Mouse (Mus musculus): ENCODE results near the gene Tspyl3. TPM values are rescaled to one million over a fixed set of nuclear protein-coding genes. Genes with fewer than 3 reads are reported as not detected.

Tspyl3 gene
- polyA plus RNA-seq, 1 experiment: 0.32 TPM

Other genes starting within 250 kb of the Tspyl3 start
- 77.4 and 100 TPM in 2 replicates for gene Pdrg1, start 210.0 kb downstream of the Tspyl3 start, polyA plus RNA-seq (2012; ENCODE audit: insufficient read depth, insufficient read length, missing spikeins)
- gene Xkr7, start 193.6 kb downstream of the Tspyl3 start, polyA plus RNA-seq (2012; ENCODE audit: insufficient read depth, insufficient read length, missing spikeins): not detected in 2 replicates
- gene Ccm2l, start 159.5 kb downstream of the Tspyl3 start, polyA plus RNA-seq (2012; ENCODE audit: insufficient read depth, insufficient read length, missing spikeins): 4.0 and 4.5 TPM in 2 replicates
- gene Hck, start 117.0 kb downstream of the Tspyl3 start, polyA plus RNA-seq (2012; ENCODE audit: insufficient read depth, insufficient read length, missing spikeins): 1.1 and 1.7 TPM in 2 replicates
- gene Tm9sf4, start 64.1 kb downstream of the Tspyl3 start, polyA plus RNA-seq (2012; ENCODE audit: insufficient read depth, insufficient read length, missing spikeins): 28.8 and 36.9 TPM in 2 replicates
- 1.7 and 2.8 TPM in 2 replicates for gene Plagl2, start 16.0 kb upstream of the Tspyl3 start, polyA plus RNA-seq (2012; ENCODE audit: insufficient read depth, insufficient read length, missing spikeins)
- 10.2 and 11.0 TPM in 2 replicates for gene Pofut1, start 16.1 kb upstream of the Tspyl3 start, polyA plus RNA-seq (2012; ENCODE audit: insufficient read depth, insufficient read length, missing spikeins)
- gene Kif3b, start 66.0 kb upstream of the Tspyl3 start, polyA plus RNA-seq (2012; ENCODE audit: insufficient read depth, insufficient read length, missing spikeins): 7.3 and 9.4 TPM in 2 replicates
- gene Asxl1, start 120.4 kb upstream of the Tspyl3 start, polyA plus RNA-seq (2012; ENCODE audit: insufficient read depth, insufficient read length, missing spikeins): 4.9 and 6.2 TPM in 2 replicates